Mouse (Mus musculus) spleen, postnatal 4 days (tissue): Measurements from ENCODE around the gene Atp4b.
"Not testable (repeated sequence)": the region's sequence is repeated elsewhere in the genome, so short reads cannot be mapped to it uniquely, and the experiment has no call there.

ENCODE experiments used
- DNase-seq, 2 experiments: peaks; one replicate each; pipeline ENCODE4 v3.0.0; 2022; ENCODE audit warnings: low spot score in 2 of 2

Gene Atp4b

GRCm38 (mm10) chr8:13382536-13382935 lies 14.1 kb downstream of the Atp4b start:
- no peak for DNase-seq

- no peak for DNase-seq
These were observed 15.0 kb downstream of the Atp4b start for GRCm38 (mm10) chr8:13381630-13382029.

- no peak for DNase-seq
These were observed 23.4 kb downstream of the Atp4b start for GRCm38 (mm10) chr8:13373151-13373662.

- DNase-seq = peak; percentile 39 to 74
These were observed 34.8 kb downstream of the Atp4b start for GRCm38 (mm10) chr8:13361865-13362264.

GRCm38 (mm10) chr8:13360213-13360612 lies 36.4 kb downstream of the Atp4b start:
- no peak for DNase-seq

- DNase-seq = no peak
These were observed 39.9 kb downstream of the Atp4b start for GRCm38 (mm10) chr8:13356681-13357080.

GRCm38 (mm10) chr8:13356221-13356620 lies 40.4 kb downstream of the Atp4b start:
- no peak for DNase-seq

- no peak for DNase-seq
These were observed 42.7 kb downstream of the Atp4b start for GRCm38 (mm10) chr8:13353883-13354282.

- no peak for DNase-seq
These were observed 43.3 kb downstream of the Atp4b start for GRCm38 (mm10) chr8:13353155-13353833.

GRCm38 (mm10) chr8:13352601-13353000 lies 44.0 kb downstream of the Atp4b start:
- no peak for DNase-seq

GRCm38 (mm10) chr8:13351593-13351992 lies 45.0 kb downstream of the Atp4b start:
- DNase-seq = no peak

- no peak for DNase-seq
These were observed 46.6 kb downstream of the Atp4b start for GRCm38 (mm10) chr8:13350052-13350451.

- DNase-seq = no peak
These were observed 53.5 kb downstream of the Atp4b start for GRCm38 (mm10) chr8:13343134-13343533.

GRCm38 (mm10) chr8:13342340-13342739 lies 54.3 kb downstream of the Atp4b start:
- DNase-seq = no peak

GRCm38 (mm10) chr8:13340650-13341049 lies 56.0 kb downstream of the Atp4b start:
- no peak for DNase-seq

- DNase-seq = no peak
These were observed 57.0 kb downstream of the Atp4b start for GRCm38 (mm10) chr8:13339646-13339990.

GRCm38 (mm10) chr8:13338901-13339645 lies 57.6 kb downstream of the Atp4b start:
- peak; percentile 36 to 81 for DNase-seq

GRCm38 (mm10) chr8:13338255-13338860 lies 58.3 kb downstream of the Atp4b start, which contains the start of gene Tfdp1:
Gene Tfdp1, plus strand, starts transcription at chr8:13338751.
- peak; percentile 85 to 91 for DNase-seq

GRCm38 (mm10) chr8:13337678-13338077 lies 58.9 kb downstream of the Atp4b start:
- DNase-seq = no peak

- not testable (repeated sequence) for DNase-seq
These were observed 59.4 kb downstream of the Atp4b start for GRCm38 (mm10) chr8:13337245-13337644.
